In genomic region chr8:70415540-70416451, GRCm38 (mm10) we compare ENCODE assay signal across 9 mouse cellular contexts. TPM values are rescaled to one million over a fixed set of nuclear protein-coding genes. Genes with fewer than 3 reads are reported as not detected.
A peak's percentile ranks its signal among the peaks of the same experiment; 100 is the strongest.
DNase-seq lines count a peak whose midpoint lies in the region; ATAC-seq lines count a peak whose summit lies in the region.
"Had no signal": no experiment of that assay in that cellular context is flagged by ENCODE, and none has a peak within 500 bp of the region (broad histone marks: within the 10 kb centered on the region; RNA-seq: fewer than 3 reads in every experiment).

No protein-coding gene starts in this region.

- H3K4me2 ChIP-seq in forebrain, embryonic 16.5 days (ENCODE audit: low read length): no peak overlapping the region
- peak overlapping the region; percentile 9; the same call in 1 of the 2 replicates for H3K4me2 ChIP-seq in midbrain, embryonic 13.5 days (replicated peaks)

- H3K36me3 ChIP-seq in forebrain, embryonic 16.5 days (ENCODE audit: control insufficient read depth, insufficient read depth): no peaks in the 10 kb centered on the region
- peaks cover 19% of the 10 kb centered on the region for H3K36me3 ChIP-seq in limb, embryonic 10.5 days
- peaks cover 8% of the 10 kb centered on the region; the same call in 1 of the 2 replicates for H3K36me3 ChIP-seq in midbrain, embryonic 13.5 days

- no peak overlapping the region for H3K9ac ChIP-seq in forebrain, embryonic 16.5 days (replicated peaks; ENCODE audit: low read depth, low read length)
- H3K9ac ChIP-seq in midbrain, embryonic 13.5 days (replicated peaks): peak overlapping the region; percentile 40

- H3K4me1 ChIP-seq in forebrain, embryonic 16.5 days (replicated peaks; ENCODE audit: control insufficient read depth, insufficient read depth, low read length): peaks cover 23% of the 10 kb centered on the region
- peaks cover 49% of the 10 kb centered on the region for H3K4me1 ChIP-seq in limb, embryonic 10.5 days
- H3K4me1 ChIP-seq in midbrain, embryonic 13.5 days (replicated peaks): peaks cover 43% of the 10 kb centered on the region

- H3K9me3 ChIP-seq in forebrain, embryonic 16.5 days (ENCODE audit: control insufficient read depth, low read length): no peaks in the 10 kb centered on the region
- H3K9me3 ChIP-seq in limb, embryonic 10.5 days (replicated peaks): no peaks in the 10 kb centered on the region
- H3K9me3 ChIP-seq in midbrain, embryonic 13.5 days: no peaks in the 10 kb centered on the region

- WGBS in forebrain, embryonic 16.5 days: 68% methylated on average over 8 of the region's 8 CpGs
- 65% methylated on average over 8 of the region's 8 CpGs for WGBS in limb, embryonic 10.5 days
- 57% methylated on average over 8 of the region's 8 CpGs for WGBS in midbrain, embryonic 13.5 days

- DNase-seq in cerebellum, adult 9-10 months: peak; percentile 60
- peak; percentile 56 for DNase-seq in 3T3-L1 (ENCODE audit: low read depth, low spot score)
- peak; percentile 76 to 82 for DNase-seq in adrenal gland, postnatal 36 days
- DNase-seq in limb, embryonic 10.5 days (ENCODE audit: low spot score): peak; percentile 57
- DNase-seq in urinary bladder, postnatal 36 days (ENCODE audit: low spot score in 2 of 2): no peak

- ATAC-seq in cerebellum, adult (ENCODE audit: insufficient number of reproducible peaks, low FRiP score, low TSS enrichment): no peak
- peak; percentile 51; the same call in 1 of the 2 replicates for ATAC-seq in forebrain, embryonic 16.5 days
- peak; percentile 84 for ATAC-seq in midbrain, embryonic 13.5 days
- ATAC-seq: Patski had no signal

- no peak overlapping the region for H3K27ac ChIP-seq in forebrain, embryonic 16.5 days (ENCODE audit: low read length)
- peak overlapping the region; percentile 44; the same call in 1 of the 2 replicates for H3K27ac ChIP-seq in limb, embryonic 10.5 days
- peak overlapping the region; percentile 47; the same call in 1 of the 2 replicates for H3K27ac ChIP-seq in midbrain, embryonic 13.5 days

- H3K27me3 ChIP-seq in forebrain, embryonic 16.5 days (replicated peaks; ENCODE audit: control insufficient read depth, insufficient read depth, low read length): no peaks in the 10 kb centered on the region
- H3K27me3 ChIP-seq in limb, embryonic 10.5 days (ENCODE audit: low read depth, poor library complexity, severe bottlenecking): no peaks in the 10 kb centered on the region
- no peaks in the 10 kb centered on the region for H3K27me3 ChIP-seq in midbrain, embryonic 13.5 days
- H3K27me3 ChIP-seq: Patski had no signal

- no peak overlapping the region for H3K4me3 ChIP-seq in forebrain, embryonic 16.5 days (replicated peaks; ENCODE audit: low read length)
- H3K4me3 ChIP-seq in limb, embryonic 10.5 days: peak overlapping the region; percentile 7; the same call in 1 of the 2 replicates
- H3K4me3 ChIP-seq in midbrain, embryonic 13.5 days (replicated peaks): no peak overlapping the region

RNA-seq across cellular contexts. Expression of gene Crtc1, which starts 23.6 kb away (rescaled TPM):
- total RNA-seq in adrenal gland, postnatal 36 days (2021): 10 to 100 TPM; 21.8 to 25.7 TPM
- polyA plus RNA-seq in forebrain, embryonic 16.5 days (2015; fragmentation: Nextera tagmentation; extraction: Ambion mirVana): 41.1 and 51.0 TPM in 2 replicates
- polyA plus RNA-seq in limb, embryonic 10.5 days (2016; fragmentation: Nextera tagmentation; extraction: Ambion mirVana): 20.1 and 23.2 TPM in 2 replicates
- 33.9 and 36.1 TPM in 2 replicates for polyA plus RNA-seq in midbrain, embryonic 13.5 days (2015; fragmentation: Nextera tagmentation; extraction: Ambion mirVana)

RNA-seq across cellular contexts. Expression of gene Comp, which starts 42.4 kb away (rescaled TPM):
- total RNA-seq in adrenal gland, postnatal 36 days (2021): not detected
- 0.51 and 0.75 TPM in 2 replicates for polyA plus RNA-seq in forebrain, embryonic 16.5 days (2015; fragmentation: Nextera tagmentation; extraction: Ambion mirVana)
- 0.08 and 0.35 TPM in 2 replicates for polyA plus RNA-seq in limb, embryonic 10.5 days (2016; fragmentation: Nextera tagmentation; extraction: Ambion mirVana)
- 0.21 and 0.42 TPM in 2 replicates for polyA plus RNA-seq in midbrain, embryonic 13.5 days (2015; fragmentation: Nextera tagmentation; extraction: Ambion mirVana)

Comparison
In these comparisons a context has a peak if more than half of its experiments do, and no peak if none do; other contexts are left out.
1. DNase-seq: peak in cerebellum, adult 9-10 months (single experiment), 3T3-L1 (single experiment), adrenal gland, postnatal 36 days (2 of 2) and limb, embryonic 10.5 days (single experiment); none in urinary bladder, postnatal 36 days (0 of 2).